Mouse (Mus musculus) neural tube, embryonic 14.5 days (tissue): Measurements from ENCODE around the gene Rai14. TPM values are rescaled to one million over a fixed set of nuclear protein-coding genes. Genes with fewer than 3 reads are reported as not detected.

Experiments used
- ATAC-seq: fragments of 200-750 bp; cut with Nextera tagmentation; 2 replicates; pipeline ENCODE4 v1.8.0; 2017; ENCODE audit warnings: low read depth, mild to moderate bottlenecking, moderate TSS enrichment, moderate library complexity
- H3K27ac ChIP-seq: fragments of 300-500 bp; sonication (generic); 2 replicates; pipeline ENCODE4 v1.5.1; 2014; ENCODE audit warnings: low read depth, mild to moderate bottlenecking, control low read depth, low read length, moderate library complexity, mixed read lengths
- H3K27me3 ChIP-seq: fragments of 300-500 bp; sonication (generic); 2 replicates; pipeline ENCODE4 v1.6.1; 2014; ENCODE audit warnings: low read length; ENCODE audit not compliant: control insufficient read depth, insufficient read depth
- H3K36me3 ChIP-seq: fragments of 300-500 bp; sonication (generic); 2 replicates; pipeline ENCODE4 v1.6.1; 2014; ENCODE audit warnings: low read length, mixed read lengths; ENCODE audit not compliant: control insufficient read depth, insufficient read depth
- H3K4me1 ChIP-seq: fragments of 300-500 bp; sonication (generic); 2 replicates; pipeline ENCODE4 v1.6.1; 2014; ENCODE audit warnings: low read length; ENCODE audit not compliant: control insufficient read depth, insufficient read depth
- H3K4me2 ChIP-seq: fragments of 300-500 bp; sonication (generic); 2 replicates; pipeline ENCODE4 v1.6.1; 2014; ENCODE audit warnings: mild to moderate bottlenecking, low read depth, low read length, control low read depth
- H3K4me3 ChIP-seq: fragments of 300-500 bp; sonication (generic); 2 replicates; pipeline ENCODE4 v1.5.1; 2014; ENCODE audit warnings: low read depth, low read length, control low read depth, mixed read lengths
- H3K9ac ChIP-seq: fragments of 300-500 bp; sonication (generic); replicated peaks from 2 replicates; pipeline ENCODE4 v1.6.1; 2014; ENCODE audit warnings: low read depth, mild to moderate bottlenecking, control low read depth, low read length, mixed read lengths
- H3K9me3 ChIP-seq: fragments of 300-500 bp; sonication (generic); 2 replicates; pipeline ENCODE4 v1.6.1; 2016; ENCODE audit warnings: low read length; ENCODE audit not compliant: control insufficient read depth
- WGBS: fragments of 180-500 bp; shearing (Covaris S2); extraction: QIAGEN DNeasy Blood & Tissue Kit; methylation state at CpG from one replicate; pipeline ENCODE4 v1.1.7; 2014; 5-methylcytosine and 5-hydroxymethylcytosine counted together
- polyA plus RNA-seq: library from polyadenylated mRNA; unstranded; fragments of >200 nt; fragmentation: Nextera tagmentation; extraction: Ambion mirVana; gene quantifications from 2 replicates; pipeline ENCODE4 v1.2.1, GENCODE M21; 2014

The Rai14 gene
- polyA plus RNA-seq, 1 experiment from 2014 or later: 10.0 TPM

- Histone ChIP-seq H3K4me3 (no peak overlapping the region), H3K4me1 (no peaks in the 10 kb centered on the region), H3K27me3 (no peaks in the 10 kb centered on the region), H3K36me3 (no peaks in the 10 kb centered on the region), H3K9ac (no peak overlapping the region), H3K27ac (no peak overlapping the region), H3K4me2 (no peak overlapping the region), H3K9me3 (no peaks in the 10 kb centered on the region)
- WGBS: 69% methylated on average over 4 of the region's 4 CpGs
- ATAC-seq: no peak
Measured at GRCm38 (mm10) chr15:10671868-10672267, 42.6 kb downstream of the Rai14 start.

GRCm38 (mm10) chr15:10670107-10670506 is 44.3 kb downstream of the Rai14 start:
- Histone ChIP-seq H3K27me3 (no peaks in the 10 kb centered on the region), H3K4me2 (no peak overlapping the region), H3K4me1 (no peaks in the 10 kb centered on the region), H3K9me3 (no peaks in the 10 kb centered on the region), H3K9ac (no peak overlapping the region), H3K27ac (no peak overlapping the region), H3K36me3 (no peaks in the 10 kb centered on the region), H3K4me3 (no peak overlapping the region)
- WGBS: 67% methylated on average over 7 of the region's 7 CpGs
- no peak for ATAC-seq

- Histone ChIP-seq H3K9ac (no peak overlapping the region), H3K4me1 (no peaks in the 10 kb centered on the region), H3K27ac (no peak overlapping the region), H3K4me3 (no peak overlapping the region), H3K9me3 (no peaks in the 10 kb centered on the region), H3K27me3 (no peaks in the 10 kb centered on the region), H3K4me2 (no peak overlapping the region), H3K36me3 (no peaks in the 10 kb centered on the region)
- WGBS: 72% methylated on average over 10 of the region's 10 CpGs
- ATAC-seq: no peak
Measured at GRCm38 (mm10) chr15:10668120-10668900, 46.1 kb downstream of the Rai14 start.

GRCm38 (mm10) chr15:10665816-10666215 is 48.6 kb downstream of the Rai14 start:
- no peak for ATAC-seq
- no peaks in the 10 kb centered on the region for H3K36me3 ChIP-seq
- WGBS: 92% methylated on average over 8 of the region's 8 CpGs
- no peaks in the 10 kb centered on the region for H3K9me3 ChIP-seq
- no peak overlapping the region for H3K9ac ChIP-seq
- H3K4me3 ChIP-seq: no peak overlapping the region
- H3K27ac ChIP-seq: no peak overlapping the region
- H3K27me3 ChIP-seq: no peaks in the 10 kb centered on the region
- no peaks in the 10 kb centered on the region for H3K4me1 ChIP-seq
- no peak overlapping the region for H3K4me2 ChIP-seq

GRCm38 (mm10) chr15:10664529-10664898 is 49.9 kb downstream of the Rai14 start:
- Histone ChIP-seq H3K27ac (no peak overlapping the region), H3K9me3 (no peaks in the 10 kb centered on the region), H3K4me1 (no peaks in the 10 kb centered on the region), H3K36me3 (no peaks in the 10 kb centered on the region), H3K4me3 (no peak overlapping the region), H3K27me3 (no peaks in the 10 kb centered on the region), H3K4me2 (no peak overlapping the region), H3K9ac (no peak overlapping the region)
- no peak for ATAC-seq
- 87% methylated on average over 5 of the region's 5 CpGs for WGBS

- H3K36me3 ChIP-seq: no peaks in the 10 kb centered on the region
- no peak overlapping the region for H3K4me3 ChIP-seq
- WGBS: 68% methylated on average over 5 of the region's 5 CpGs
- no peak overlapping the region for H3K27ac ChIP-seq
- H3K27me3 ChIP-seq: no peaks in the 10 kb centered on the region
- H3K9me3 ChIP-seq: no peaks in the 10 kb centered on the region
- ATAC-seq: no peak
- no peak overlapping the region for H3K4me2 ChIP-seq
- no peak overlapping the region for H3K9ac ChIP-seq
- H3K4me1 ChIP-seq: no peaks in the 10 kb centered on the region
Measured at GRCm38 (mm10) chr15:10663793-10664528, 50.5 kb downstream of the Rai14 start.

GRCm38 (mm10) chr15:10661961-10662606 is 52.3 kb downstream of the Rai14 start:
- no peak overlapping the region for H3K4me2 ChIP-seq
- WGBS: 71% methylated on average over 3 of the region's 3 CpGs

GRCm38 (mm10) chr15:10658803-10659202 is 55.6 kb downstream of the Rai14 start:
- Histone ChIP-seq H3K9ac (no peak overlapping the region), H3K27ac (no peak overlapping the region), H3K36me3 (no peaks in the 10 kb centered on the region), H3K4me1 (peaks cover 3% of the 10 kb centered on the region; the same call in 1 of the 2 replicates), H3K4me2 (no peak overlapping the region), H3K9me3 (no peaks in the 10 kb centered on the region), H3K27me3 (no peaks in the 10 kb centered on the region), H3K4me3 (no peak overlapping the region)
- 94% methylated on average over 2 of the region's 2 CpGs for WGBS
- ATAC-seq: no peak

More at GRCm38 (mm10) chr15:10661961-10662606, 52.3 kb downstream of the Rai14 start:
- no peaks in the 10 kb centered on the region for H3K4me1 ChIP-seq
- no peak overlapping the region for H3K27ac ChIP-seq
- no peaks in the 10 kb centered on the region for H3K27me3 ChIP-seq
- H3K9ac ChIP-seq: no peak overlapping the region
- no peaks in the 10 kb centered on the region for H3K36me3 ChIP-seq
- no peak for ATAC-seq
- no peaks in the 10 kb centered on the region for H3K9me3 ChIP-seq
- H3K4me3 ChIP-seq: no peak overlapping the region

- no peaks in the 10 kb centered on the region for H3K9me3 ChIP-seq
- H3K27ac ChIP-seq: no peak overlapping the region; the same call in 1 of the 2 replicates
- H3K4me1 ChIP-seq: peaks cover 3% of the 10 kb centered on the region; the same call in 1 of the 2 replicates
- no peaks in the 10 kb centered on the region for H3K27me3 ChIP-seq
- no peak overlapping the region for H3K9ac ChIP-seq
- no peak for ATAC-seq
- no peaks in the 10 kb centered on the region for H3K36me3 ChIP-seq
- no peak overlapping the region for H3K4me2 ChIP-seq
- no peak overlapping the region for H3K4me3 ChIP-seq
- 54% methylated on average over 5 of the region's 5 CpGs for WGBS
Measured at GRCm38 (mm10) chr15:10656146-10656545, 58.3 kb downstream of the Rai14 start.
